Mouse (Mus musculus): ENCODE measurements around the gene Poll. TPM values are rescaled to one million over a fixed set of nuclear protein-coding genes. Genes with fewer than 3 reads are reported as not detected.
"Not testable (repeated sequence)": the region's sequence is repeated elsewhere in the genome, so short reads cannot be mapped to it uniquely, and the experiment has no call there.

Gene Poll
- total RNA-seq, 2 experiments from 2014 or later = 9.3 to 10.2 TPM

- DNase-seq (ENCODE audit: low spot score) = no peak
- intact Hi-C loops (cut with DNase I) = loop anchor here (5.0 kb wide), 2 partner anchors 48 to 98 kb away; no protein-coding TSS in a partner anchor
Observed at GRCm38 (mm10) chr19:45579416-45579815, 19.1 kb upstream of the Poll start.

GRCm38 (mm10) chr19:45578976-45579375 lies 18.6 kb upstream of the Poll start:
- intact Hi-C loops (cut with DNase I) = loop anchor here (5.0 kb wide), 2 partner anchors 48 to 98 kb away; no protein-coding TSS in a partner anchor
- no peak for DNase-seq (ENCODE audit: low spot score)

- DNase-seq (ENCODE audit: low spot score) = no peak
- intact Hi-C loops (cut with DNase I) = loop anchor here (5.0 kb wide), 2 partner anchors 50 to 100 kb away; no protein-coding TSS in a partner anchor
Observed at GRCm38 (mm10) chr19:45577141-45577750, 16.9 kb upstream of the Poll start.

GRCm38 (mm10) chr19:45575632-45576001 lies 15.3 kb upstream of the Poll start:
- no peak for DNase-seq (ENCODE audit: low spot score)
- intact Hi-C loops (cut with DNase I) = loop anchor here (2.0 to 5.0 kb wide), 3 partner anchors 52 to 171 kb away; no protein-coding TSS in a partner anchor

GRCm38 (mm10) chr19:45574941-45575631 lies 14.8 kb upstream of the Poll start:
- intact Hi-C loops (cut with DNase I) = loop anchor here (2.0 to 5.0 kb wide), 3 partner anchors 52 to 172 kb away; no protein-coding TSS in a partner anchor
- DNase-seq (ENCODE audit: low spot score) = no peak

- no peak for DNase-seq (ENCODE audit: low spot score)
- intact Hi-C loops (cut with DNase I) = loop anchor here (2.0 kb wide), 1 partner anchor 172 kb away; no protein-coding TSS in a partner anchor
Observed at GRCm38 (mm10) chr19:45574339-45574898, 14.1 kb upstream of the Poll start.

- DNase-seq (ENCODE audit: low spot score) = peak; percentile 56
- intact Hi-C loops (cut with DNase I) = loop anchor here (2.0 kb wide), 1 partner anchor 173 kb away; no protein-coding TSS in a partner anchor
Observed at GRCm38 (mm10) chr19:45573861-45574267, 13.5 kb upstream of the Poll start.

- intact Hi-C loops (cut with DNase I) = no loop called here
Observed at GRCm38 (mm10) chr19:45573033-45573432, 12.7 kb upstream of the Poll start.

GRCm38 (mm10) chr19:45567367-45567766 lies 7.0 kb upstream of the Poll start:
- intact Hi-C loops (cut with DNase I) = no loop called here

More at GRCm38 (mm10) chr19:45573033-45573432, 12.7 kb upstream of the Poll start:
- no peak for DNase-seq (ENCODE audit: low spot score)

GRCm38 (mm10) chr19:45565925-45566715 lies 5.8 kb upstream of the Poll start:
- DNase-seq (ENCODE audit: low spot score) = no peak
- intact Hi-C loops (cut with DNase I) = no loop called here

More at GRCm38 (mm10) chr19:45567367-45567766, 7.0 kb upstream of the Poll start:
- DNase-seq (ENCODE audit: low spot score) = no peak

GRCm38 (mm10) chr19:45554136-45554535 lies 6.2 kb downstream of the Poll start:
- intact Hi-C loops (cut with DNase I) = no loop called here
- no peak for DNase-seq (ENCODE audit: low spot score)

GRCm38 (mm10) chr19:45552187-45552586 lies 8.1 kb downstream of the Poll start:
- intact Hi-C loops (cut with DNase I) = no loop called here
- no peak for DNase-seq (ENCODE audit: low spot score)

- DNase-seq (ENCODE audit: low spot score) = no peak
- intact Hi-C loops (cut with DNase I) = loop anchor here (5.0 kb wide), 2 partner anchors 268 to 373 kb away; no protein-coding TSS in a partner anchor
Observed at GRCm38 (mm10) chr19:45549948-45550347, 10.4 kb downstream of the Poll start.

- intact Hi-C loops (cut with DNase I) = loop anchor here (5.0 kb wide), 2 partner anchors 267 to 372 kb away; no protein-coding TSS in a partner anchor
- no peak for DNase-seq (ENCODE audit: low spot score)
Observed at GRCm38 (mm10) chr19:45549128-45549915, 11.0 kb downstream of the Poll start.

- DNase-seq (ENCODE audit: low spot score) = not testable (repeated sequence)
- intact Hi-C loops (cut with DNase I) = loop anchor here (5.0 kb wide), 2 partner anchors 266 to 371 kb away; no protein-coding TSS in a partner anchor
Observed at GRCm38 (mm10) chr19:45548196-45548595, 12.1 kb downstream of the Poll start.

GRCm38 (mm10) chr19:45544925-45545321 lies 15.4 kb downstream of the Poll start:
- DNase-seq (ENCODE audit: low spot score) = peak; percentile 66
- intact Hi-C loops (cut with DNase I) = loop anchor here (1.0 to 5.0 kb wide), 6 partner anchors 58 to 368 kb away; no protein-coding TSS in a partner anchor

- intact Hi-C loops (cut with DNase I) = loop anchor here (2.0 to 5.0 kb wide), 3 partner anchors 58 to 242 kb away; no protein-coding TSS in a partner anchor
- DNase-seq (ENCODE audit: low spot score) = no peak
Observed at GRCm38 (mm10) chr19:45544152-45544924, 16.0 kb downstream of the Poll start.

- no peak for DNase-seq (ENCODE audit: low spot score)
- intact Hi-C loops (cut with DNase I) = loop anchor here (5.0 kb wide), 1 partner anchor 240 kb away; no protein-coding TSS in a partner anchor
Observed at GRCm38 (mm10) chr19:45542061-45542460, 18.3 kb downstream of the Poll start.

Measured in heart, postnatal 25 days (tissue).